In genomic region chr12:85288486-85289156, GRCm38 (mm10) we compare ENCODE assay signal across 8 mouse cellular contexts. TPM values are rescaled to one million over a fixed set of nuclear protein-coding genes. Genes with fewer than 3 reads are reported as not detected.
DNase-seq lines count a peak whose midpoint lies in the region; ATAC-seq and TF ChIP-seq lines count a peak whose summit lies in the region.

Zc2hc1c (plus strand) TSS chr12:85288591.

- no peaks in the 10 kb centered on the region for H3K36me3 ChIP-seq in embryonic facial prominence, embryonic 12.5 days
- no peaks in the 10 kb centered on the region for H3K36me3 ChIP-seq in intestine, postnatal 0 days (ENCODE audit: control insufficient read depth, insufficient read depth)
- H3K36me3 ChIP-seq in midbrain, embryonic 10.5 days, result no peaks in the 10 kb centered on the region

- WGBS in embryonic facial prominence, embryonic 12.5 days, result 3% methylated on average over 31 of the region's 31 CpGs
- 3% methylated on average over 31 of the region's 31 CpGs for WGBS in intestine, postnatal 0 days
- WGBS in midbrain, embryonic 10.5 days, result 2% methylated on average over 31 of the region's 31 CpGs

- peaks cover 6% of the 10 kb centered on the region for H3K4me1 ChIP-seq in embryonic facial prominence, embryonic 12.5 days
- H3K4me1 ChIP-seq in intestine, postnatal 0 days (replicated peaks; ENCODE audit: control insufficient read depth, insufficient read depth, low read length), result no peaks in the 10 kb centered on the region
- peaks cover 22% of the 10 kb centered on the region for H3K4me1 ChIP-seq in midbrain, embryonic 10.5 days

- peak; percentile 69 for ATAC-seq in embryonic facial prominence, embryonic 12.5 days (ENCODE audit: insufficient number of reproducible peaks, insufficient read depth, low FRiP score, low TSS enrichment)
- ATAC-seq in intestine, postnatal 0 days, result peak; percentile 77

- no peak for TF ChIP-seq CTCF in intestine, postnatal 0 days (IDR thresholded peaks at IDR 0.05; ENCODE audit: low read depth)

- no peaks in the 10 kb centered on the region for H3K9me3 ChIP-seq in embryonic facial prominence, embryonic 12.5 days
- no peaks in the 10 kb centered on the region for H3K9me3 ChIP-seq in intestine, postnatal 0 days (ENCODE audit: control insufficient read depth)
- H3K9me3 ChIP-seq in midbrain, embryonic 10.5 days (replicated peaks), result no peaks in the 10 kb centered on the region

- peak; percentile 93 to 96 for DNase-seq in adrenal gland, adult (ENCODE audit: inconsistent age in 2 of 2, low spot score in 1 of 2)
- DNase-seq in heart, adult 11 months, result peak; percentile 100
- peak; percentile 70 for DNase-seq in left cerebral cortex, postnatal 4 days
- peak; percentile 94 for DNase-seq in midbrain, embryonic 10.5 days (ENCODE audit: low spot score)
- DNase-seq in right cerebral cortex, postnatal 36 days (ENCODE audit: low spot score in 2 of 2), result peak; percentile 74 to 85
- peak; percentile 81 to 90 for DNase-seq in urinary bladder, postnatal 36 days (ENCODE audit: low spot score in 2 of 2)

- H3K27me3 ChIP-seq in embryonic facial prominence, embryonic 12.5 days, result 0 out of 2 replicates have a peak, but pooled peaks cover 6% of the 10 kb centered on the region
- H3K27me3 ChIP-seq in intestine, postnatal 0 days (replicated peaks; ENCODE audit: control insufficient read depth, insufficient read depth, low read length), result peaks cover 11% of the 10 kb centered on the region
- peaks cover 28% of the 10 kb centered on the region for H3K27me3 ChIP-seq in midbrain, embryonic 10.5 days (ENCODE audit: low read depth, poor library complexity, severe bottlenecking)

- H3K9ac ChIP-seq in embryonic facial prominence, embryonic 12.5 days, result peak within 1 kb of the TSS; percentile 53
- H3K9ac ChIP-seq in intestine, postnatal 0 days (ENCODE audit: low read depth, low read length), result peak within 1 kb of the TSS; percentile 40; the same call in 1 of the 2 replicates

- intact Hi-C loops in left cerebral cortex, postnatal 4 days (cut with DNase I), result loop anchor here (5.0 kb wide), 1 partner anchor 146 kb away; no protein-coding TSS in a partner anchor

- H3K4me2 ChIP-seq in embryonic facial prominence, embryonic 12.5 days (replicated peaks), result peak within 1 kb of the TSS; percentile 83
- peak within 1 kb of the TSS; percentile 77 for H3K4me2 ChIP-seq in intestine, postnatal 0 days (replicated peaks; ENCODE audit: low read depth)

- 0 out of 2 replicates have a peak within 1 kb of the TSS, but pooled peaks have one; percentile 41 for H3K27ac ChIP-seq in embryonic facial prominence, embryonic 12.5 days
- peak within 1 kb of the TSS; percentile 29; the same call in 1 of the 2 replicates for H3K27ac ChIP-seq in intestine, postnatal 0 days (ENCODE audit: low read depth, low read length)
- peak within 1 kb of the TSS; percentile 81 for H3K27ac ChIP-seq in midbrain, embryonic 10.5 days (replicated peaks)

- H3K4me3 ChIP-seq in embryonic facial prominence, embryonic 12.5 days, result peak within 1 kb of the TSS; percentile 47
- peak within 1 kb of the TSS; percentile 50 for H3K4me3 ChIP-seq in intestine, postnatal 0 days (ENCODE audit: low read depth, low read length)
- peak within 1 kb of the TSS; percentile 65 for H3K4me3 ChIP-seq in midbrain, embryonic 10.5 days

RNA-seq across cellular contexts. Expression of gene Zc2hc1c, which starts in this region (rescaled TPM):
- polyA plus RNA-seq in embryonic facial prominence, embryonic 12.5 days (2016; fragmentation: Nextera tagmentation; extraction: Ambion mirVana), result 0.78 and 1.1 TPM in 2 replicates
- 0.86 and 0.96 TPM in 2 replicates for polyA plus RNA-seq in intestine, postnatal 0 days (2015; fragmentation: Nextera tagmentation; extraction: Ambion mirVana)
- total RNA-seq in left cerebral cortex, postnatal 4 days (2021), result under 1 TPM; 0.52 to 0.58 TPM
- 1.2 and 1.5 TPM in 2 replicates for polyA plus RNA-seq in midbrain, embryonic 10.5 days (2016; fragmentation: Nextera tagmentation; extraction: Ambion mirVana)

Comparison
In these comparisons a context has a peak if more than half of its experiments do, and no peak if none do; other contexts are left out.
1. Peak in every context shown above with its lines: DNase-seq, ATAC-seq, H3K4me3 ChIP-seq and H3K27ac ChIP-seq.
2. Peak in ATAC-seq, H3K4me3 ChIP-seq, H3K27ac ChIP-seq, H3K9ac ChIP-seq and H3K4me2 ChIP-seq in intestine, postnatal 0 days; RNA of the gene not detected or under 1 TPM.
3. Peak in DNase-seq in left cerebral cortex, postnatal 4 days; RNA of the gene not detected or under 1 TPM.
4. H3K27ac ChIP-seq: peak in every context shown above with its lines; median percentile 81 in midbrain, embryonic 10.5 days; 41 in embryonic facial prominence, embryonic 12.5 days; 29 in intestine, postnatal 0 days.